Mouse (Mus musculus) midbrain, embryonic 11.5 days (tissue): ENCODE measurements around the gene Masp2. TPM values are rescaled to one million over a fixed set of nuclear protein-coding genes. Genes with fewer than 3 reads are reported as not detected.

ENCODE experiments used
- ATAC-seq: fragments of 200-750 bp; cut with Nextera tagmentation; 2 replicates; pipeline ENCODE4 v1.8.0; 2017; ENCODE audit warnings: moderate TSS enrichment, moderate library complexity; ENCODE audit not compliant: low FRiP score
- DNase-seq: peaks from one replicate; pipeline ENCODE4 v3.0.0; 2015; ENCODE audit warnings: low spot score; ENCODE audit errors: missing footprints
- H3K27ac ChIP-seq: fragments of 300-500 bp; sonication (generic); 2 replicates; pipeline ENCODE4 v1.5.1; 2014; ENCODE audit warnings: low read depth, low read length
- H3K27me3 ChIP-seq: fragments of 300-500 bp; sonication (generic); 2 replicates; pipeline ENCODE4 v1.6.1; 2014; ENCODE audit warnings: mild to moderate bottlenecking, low read length, moderate library complexity, mixed read lengths; ENCODE audit not compliant: control insufficient read depth, insufficient read depth
- H3K36me3 ChIP-seq: fragments of 300-500 bp; sonication (generic); 2 replicates; pipeline ENCODE4 v1.6.1; 2014; ENCODE audit warnings: mild to moderate bottlenecking, low read length, moderate library complexity, mixed read lengths; ENCODE audit not compliant: control insufficient read depth, insufficient read depth
- H3K4me1 ChIP-seq: fragments of 300-500 bp; sonication (generic); 2 replicates; pipeline ENCODE4 v1.6.1; 2014; ENCODE audit warnings: low read length; ENCODE audit not compliant: control insufficient read depth, insufficient read depth
- H3K4me2 ChIP-seq: fragments of 300-500 bp; sonication (generic); 2 replicates; pipeline ENCODE4 v1.6.1; 2014; ENCODE audit warnings: mild to moderate bottlenecking, moderate library complexity
- H3K4me3 ChIP-seq: fragments of 300-500 bp; sonication (generic); 2 replicates; pipeline ENCODE4 v1.5.1; 2014; ENCODE audit warnings: low read depth, low read length
- H3K9ac ChIP-seq: fragments of 300-500 bp; sonication (generic); 2 replicates; pipeline ENCODE4 v1.6.1; 2014; ENCODE audit warnings: low read length
- H3K9me3 ChIP-seq: fragments of 300-500 bp; sonication (generic); 2 replicates; pipeline ENCODE4 v1.6.1; 2016; ENCODE audit warnings: low read length; ENCODE audit not compliant: control insufficient read depth
- WGBS: fragments of 180-500 bp; shearing (Covaris S2); extraction: QIAGEN DNeasy Blood & Tissue Kit; methylation state at CpG from one replicate; pipeline ENCODE4 v1.1.7; 2014; 5-methylcytosine and 5-hydroxymethylcytosine counted together
- polyA plus RNA-seq: library from polyadenylated mRNA; unstranded; fragments of >200 nt; fragmentation: Nextera tagmentation; extraction: Ambion mirVana; gene quantifications from 2 replicates; pipeline ENCODE4 v1.2.1, GENCODE M21; 2014

Masp2 gene
- polyA plus RNA-seq, 1 experiment from 2014 or later = 0.25 TPM

GRCm38 (mm10) chr4:148639455-148639854 is 37.1 kb downstream of the Masp2 start:
- peaks cover 3% of the 10 kb centered on the region; the same call in 1 of the 2 replicates for H3K4me1 ChIP-seq
- no peak overlapping the region for H3K4me3 ChIP-seq
- H3K4me2 ChIP-seq = no peak overlapping the region
- no peak overlapping the region for H3K27ac ChIP-seq
- ATAC-seq (no peak), DNase-seq (no peak)
- WGBS = 86% methylated on average over 2 of the region's 2 CpGs
- no peaks in the 10 kb centered on the region for H3K36me3 ChIP-seq
- no peak overlapping the region for H3K9ac ChIP-seq
- H3K9me3 ChIP-seq = no peaks in the 10 kb centered on the region
- H3K27me3 ChIP-seq = no peaks in the 10 kb centered on the region

GRCm38 (mm10) chr4:148641121-148641520 is 38.8 kb downstream of the Masp2 start:
- peaks cover 3% of the 10 kb centered on the region; the same call in 1 of the 2 replicates for H3K4me1 ChIP-seq
- H3K9me3 ChIP-seq = no peaks in the 10 kb centered on the region
- H3K27me3 ChIP-seq = no peaks in the 10 kb centered on the region
- no peak overlapping the region for H3K4me2 ChIP-seq
- DNase-seq (no peak), ATAC-seq (no peak)
- WGBS = 83% methylated on average over 5 of the region's 5 CpGs
- no peak overlapping the region for H3K9ac ChIP-seq
- H3K4me3 ChIP-seq = no peak overlapping the region
- H3K27ac ChIP-seq = no peak overlapping the region
- no peaks in the 10 kb centered on the region for H3K36me3 ChIP-seq

DNA sequence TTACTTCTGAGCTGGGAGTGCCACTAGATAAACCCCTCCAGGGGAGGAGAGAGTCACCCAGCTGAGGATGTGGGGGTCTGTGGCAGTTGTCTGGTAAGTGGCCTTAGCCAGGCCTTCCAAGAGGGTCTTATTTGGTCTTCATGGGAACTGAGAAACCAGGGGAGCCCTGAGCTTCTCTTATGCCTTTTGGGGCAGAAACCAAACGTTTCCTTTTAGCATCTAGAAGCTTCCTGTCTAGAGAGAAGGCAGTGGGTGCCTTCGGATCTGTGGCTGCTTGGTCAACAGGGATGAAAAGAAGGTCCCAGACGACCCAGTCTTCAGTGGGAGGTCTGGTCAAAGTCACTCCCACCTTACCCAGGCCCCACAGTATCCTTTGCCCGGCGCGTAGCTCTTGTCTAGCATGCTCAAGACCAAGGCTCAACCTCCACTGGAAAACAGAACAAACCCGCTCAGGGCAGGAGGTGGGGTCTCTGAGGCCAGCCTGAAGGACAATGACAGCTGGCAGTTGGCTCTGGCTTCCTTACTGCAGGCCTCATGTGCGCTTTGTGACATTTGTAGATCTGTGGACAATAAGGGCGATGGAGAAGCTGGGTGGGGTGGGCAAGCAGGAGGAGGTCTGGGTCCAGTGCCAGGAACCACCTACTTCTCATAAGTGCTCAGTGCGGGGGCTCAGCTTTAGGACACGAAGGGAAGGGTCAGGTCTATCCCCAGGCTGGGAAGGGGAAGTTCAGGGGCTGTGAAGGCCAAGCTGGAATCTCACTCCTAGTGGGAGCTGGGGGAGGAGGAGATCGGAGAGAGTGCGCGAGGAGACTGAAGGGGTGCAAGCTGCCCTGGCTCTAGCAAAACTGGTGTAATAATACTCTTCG is 41.2 kb downstream of the Masp2 start, which contains the start of gene Gm572:
Gm572 (plus strand) TSS at position 27 of the 866 bp plus-strand sequence.
- H3K4me3 ChIP-seq = no peak within 1 kb of the TSS
- DNase-seq = no peak
- H3K9ac ChIP-seq = 0 out of 2 replicates have a peak within 1 kb of the TSS, but pooled peaks have one; percentile 9
- no peak within 1 kb of the TSS for H3K27ac ChIP-seq
- H3K9me3 ChIP-seq = no peaks in the 10 kb centered on the region
- peak within 1 kb of the TSS; percentile 15; the same call in 1 of the 2 replicates for H3K4me2 ChIP-seq
- H3K27me3 ChIP-seq = no peaks in the 10 kb centered on the region
- 67% methylated on average over 15 of the region's 15 CpGs for WGBS
- H3K36me3 ChIP-seq = no peaks in the 10 kb centered on the region
- H3K4me1 ChIP-seq = peaks cover 3% of the 10 kb centered on the region; the same call in 1 of the 2 replicates
- no peak for ATAC-seq

GRCm38 (mm10) chr4:148644157-148644511 is 41.8 kb downstream of the Masp2 start:
- H3K36me3 ChIP-seq = no peaks in the 10 kb centered on the region
- WGBS = 10% methylated on average over 9 of the region's 9 CpGs
- no peaks in the 10 kb centered on the region for H3K27me3 ChIP-seq
- H3K4me2 ChIP-seq = peak overlapping the region; percentile 15; the same call in 1 of the 2 replicates
- H3K9me3 ChIP-seq = no peaks in the 10 kb centered on the region
- peak; percentile 94 for DNase-seq
- H3K4me1 ChIP-seq = peaks cover 3% of the 10 kb centered on the region; the same call in 1 of the 2 replicates
- no peak overlapping the region for H3K4me3 ChIP-seq
- H3K9ac ChIP-seq = 0 out of 2 replicates have a peak overlapping the region, but pooled peaks have one; percentile 9
- no peak overlapping the region for H3K27ac ChIP-seq
- ATAC-seq = no peak

- ATAC-seq = no peak
- no peak for DNase-seq
- WGBS = 92% methylated on average over 6 of the region's 6 CpGs
Measured at GRCm38 (mm10) chr4:148644926-148645325, 42.6 kb downstream of the Masp2 start.

GRCm38 (mm10) chr4:148646616-148647015 is 44.3 kb downstream of the Masp2 start:
- Histone ChIP-seq H3K9me3 (no peaks in the 10 kb centered on the region), H3K4me1 (peaks cover 3% of the 10 kb centered on the region; the same call in 1 of the 2 replicates), H3K9ac (no peak overlapping the region), H3K27ac (no peak overlapping the region), H3K4me3 (no peak overlapping the region), H3K36me3 (no peaks in the 10 kb centered on the region), H3K27me3 (no peaks in the 10 kb centered on the region), H3K4me2 (no peak overlapping the region)
- no peak for DNase-seq
- 76% methylated on average over 11 of the region's 11 CpGs for WGBS
- no peak for ATAC-seq

More at GRCm38 (mm10) chr4:148644926-148645325, 42.6 kb downstream of the Masp2 start:
- Histone ChIP-seq H3K4me1 (peaks cover 3% of the 10 kb centered on the region; the same call in 1 of the 2 replicates), H3K36me3 (no peaks in the 10 kb centered on the region), H3K4me3 (no peak overlapping the region), H3K4me2 (no peak overlapping the region), H3K9ac (no peak overlapping the region), H3K27ac (no peak overlapping the region), H3K9me3 (no peaks in the 10 kb centered on the region), H3K27me3 (no peaks in the 10 kb centered on the region)

DNA sequence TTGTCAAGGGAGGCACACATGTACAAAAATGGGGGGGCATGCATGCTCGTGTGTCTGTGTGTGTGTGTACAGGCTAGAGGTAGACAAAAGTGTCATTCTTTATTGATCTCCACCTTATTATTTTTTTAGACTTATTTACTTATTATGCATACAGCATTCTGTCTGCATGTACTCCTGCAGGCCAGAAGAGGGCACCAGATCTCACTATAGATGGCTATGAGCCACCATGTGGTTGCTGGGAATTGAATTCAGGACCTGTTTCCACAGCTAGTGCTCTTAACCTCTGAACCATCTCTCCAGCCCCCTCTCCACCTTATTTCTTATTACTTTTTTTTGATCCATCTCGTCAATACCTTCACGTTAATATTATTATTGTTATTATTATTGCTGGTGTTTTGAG is 47.0 kb downstream of the Masp2 start:
- Histone ChIP-seq H3K36me3 (no peaks in the 10 kb centered on the region), H3K4me3 (no peak overlapping the region), H3K4me1 (no peaks in the 10 kb centered on the region), H3K9ac (no peak overlapping the region), H3K9me3 (no peaks in the 10 kb centered on the region), H3K27me3 (no peaks in the 10 kb centered on the region), H3K4me2 (no peak overlapping the region), H3K27ac (no peak overlapping the region)
- ATAC-seq = no peak
- 67% methylated on average over 3 of the region's 3 CpGs for WGBS
- DNase-seq = no peak

GRCm38 (mm10) chr4:148651045-148651444 is 48.7 kb downstream of the Masp2 start:
- H3K4me1 ChIP-seq = no peaks in the 10 kb centered on the region
- no peak overlapping the region for H3K27ac ChIP-seq
- no peak overlapping the region for H3K9ac ChIP-seq
- no peaks in the 10 kb centered on the region for H3K9me3 ChIP-seq
- H3K4me3 ChIP-seq = no peak overlapping the region
- DNase-seq (no peak), ATAC-seq (no peak)
- H3K4me2 ChIP-seq = no peak overlapping the region
- no peaks in the 10 kb centered on the region for H3K36me3 ChIP-seq
- H3K27me3 ChIP-seq = no peaks in the 10 kb centered on the region
- 82% methylated on average over 9 of the region's 9 CpGs for WGBS

- Histone ChIP-seq H3K4me2 (no peak overlapping the region), H3K4me3 (no peak overlapping the region), H3K27me3 (no peaks in the 10 kb centered on the region), H3K27ac (no peak overlapping the region), H3K9me3 (no peaks in the 10 kb centered on the region), H3K9ac (no peak overlapping the region), H3K4me1 (no peaks in the 10 kb centered on the region), H3K36me3 (no peaks in the 10 kb centered on the region)
- DNase-seq = no peak
- ATAC-seq = 0 out of 2 replicates have a peak, but pooled peaks have one; percentile 16
- WGBS = 83% methylated on average over 18 of the region's 18 CpGs
Measured at GRCm38 (mm10) chr4:148654701-148655398, 52.5 kb downstream of the Masp2 start.
